Mouse (Mus musculus): ENCODE results near the gene Pllp. TPM values are rescaled to one million over a fixed set of nuclear protein-coding genes. Genes with fewer than 3 reads are reported as not detected.
A peak's percentile ranks its signal among the peaks of the same experiment; 100 is the strongest.

Pllp gene
- polyA plus RNA-seq, 1 experiment from 2014 or later = 0.27 TPM

- 91% methylated on average over 4 of the region's 4 CpGs for WGBS
- no peaks in the 10 kb centered on the region for H3K9me3 ChIP-seq
- no peak overlapping the region for H3K27ac ChIP-seq (replicated peaks)
- H3K27me3 ChIP-seq (replicated peaks; ENCODE audit: low read depth, poor library complexity, severe bottlenecking) = peaks cover 43% of the 10 kb centered on the region
- peaks cover 12% of the 10 kb centered on the region for H3K4me1 ChIP-seq
- H3K36me3 ChIP-seq (replicated peaks) = no peaks in the 10 kb centered on the region
- no peak overlapping the region for H3K4me3 ChIP-seq
- peak; percentile 3 for DNase-seq (ENCODE audit: low spot score)
Measured at GRCm38 (mm10) chr8:94700421-94700935, 4.4 kb upstream of the Pllp start.

GRCm38 (mm10) chr8:94699366-94699765, 3.3 kb upstream of the Pllp start:
- H3K27me3 ChIP-seq (replicated peaks; ENCODE audit: low read depth, poor library complexity, severe bottlenecking) = peaks cover 49% of the 10 kb centered on the region
- DNase-seq (ENCODE audit: low spot score) = peak; percentile 6
- H3K9me3 ChIP-seq = no peaks in the 10 kb centered on the region
- H3K36me3 ChIP-seq (replicated peaks) = no peaks in the 10 kb centered on the region
- peaks cover 20% of the 10 kb centered on the region for H3K4me1 ChIP-seq
- H3K27ac ChIP-seq (replicated peaks) = no peak overlapping the region
- WGBS = 70% methylated on average over 16 of the region's 16 CpGs
- H3K4me3 ChIP-seq = no peak overlapping the region

GRCm38 (mm10) chr8:94697956-94698355, 1.9 kb upstream of the Pllp start:
- Histone ChIP-seq H3K27ac (replicated peaks) (no peak overlapping the region), H3K4me3 (no peak overlapping the region), H3K9me3 (no peaks in the 10 kb centered on the region), H3K4me1 (peaks cover 20% of the 10 kb centered on the region), H3K27me3 (replicated peaks; ENCODE audit: low read depth, poor library complexity, severe bottlenecking) (peaks cover 63% of the 10 kb centered on the region), H3K36me3 (replicated peaks) (no peaks in the 10 kb centered on the region)
- WGBS = 79% methylated on average over 6 of the region's 6 CpGs
- peak; percentile 4 for DNase-seq (ENCODE audit: low spot score)

DNA sequence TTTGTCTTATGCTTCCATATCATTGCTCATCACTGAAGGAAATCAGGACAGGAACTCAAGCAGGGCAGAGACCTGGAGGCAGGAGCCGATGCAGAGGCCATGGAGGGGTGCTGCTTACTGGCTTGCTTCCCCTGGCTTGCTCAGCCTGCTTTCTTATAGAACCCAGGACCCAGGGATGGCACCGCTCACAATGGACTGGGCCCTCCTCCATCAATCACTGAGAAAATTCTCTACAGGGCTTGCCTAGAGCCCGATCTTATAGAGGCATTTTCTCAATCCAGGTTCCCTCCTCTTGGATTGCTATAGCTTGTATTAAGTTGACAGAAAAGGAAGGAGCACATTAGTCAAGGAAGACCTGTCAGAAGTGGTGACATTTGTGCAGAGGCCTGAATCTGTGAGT, 488 bp upstream of the Pllp start:
- DNase-seq (ENCODE audit: low spot score) = no peak

DNA sequence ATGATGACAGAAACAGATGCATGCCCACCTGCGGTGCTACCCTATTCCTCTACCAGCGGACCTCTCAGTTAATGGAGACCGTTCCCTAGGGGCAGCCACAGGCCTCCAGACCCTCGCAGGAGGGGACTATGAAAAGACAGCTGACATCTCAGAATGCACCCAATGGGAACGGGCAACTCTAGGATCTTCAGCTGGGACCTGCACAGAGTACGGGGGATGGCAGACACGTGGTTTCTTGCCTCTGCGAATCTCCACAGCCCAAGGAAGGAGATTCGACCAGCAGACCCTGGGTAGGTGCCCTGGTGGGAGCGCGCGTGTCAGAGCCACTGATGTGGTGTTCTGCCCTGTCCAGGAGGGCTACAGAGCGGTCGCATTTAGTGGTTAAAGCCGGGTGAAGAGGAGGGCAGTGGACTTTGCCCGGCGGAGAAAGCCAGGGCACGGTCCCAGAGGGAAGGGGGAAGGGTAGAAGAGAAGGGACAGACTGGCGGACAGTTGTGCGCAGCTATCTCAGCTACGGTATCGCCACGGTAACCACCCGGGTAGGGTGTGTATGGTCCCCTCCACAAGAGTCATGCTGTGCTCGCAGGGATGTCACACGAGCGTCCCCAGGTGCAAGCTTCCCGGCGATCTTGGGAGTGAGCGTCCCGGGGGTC, 611 bp downstream of the Pllp start:
- under 1% methylated on average over 31 of the region's 31 CpGs for WGBS
- DNase-seq (ENCODE audit: low spot score) = peak; percentile 40
- no peaks in the 10 kb centered on the region for H3K36me3 ChIP-seq (replicated peaks)
- no peaks in the 10 kb centered on the region for H3K9me3 ChIP-seq
- peaks cover 17% of the 10 kb centered on the region for H3K4me1 ChIP-seq
- peak overlapping the region; percentile 57 for H3K4me3 ChIP-seq
- H3K27ac ChIP-seq (replicated peaks) = no peak overlapping the region
- H3K27me3 ChIP-seq (replicated peaks; ENCODE audit: low read depth, poor library complexity, severe bottlenecking) = peaks cover 76% of the 10 kb centered on the region

More for the DNA sequence above, 488 bp upstream of the Pllp start:
- 63% methylated on average over 3 of the region's 3 CpGs for WGBS
- H3K36me3 ChIP-seq (replicated peaks) = no peaks in the 10 kb centered on the region
- peak overlapping the region; percentile 57; the same call in 1 of the 2 replicates for H3K4me3 ChIP-seq
- H3K9me3 ChIP-seq = no peaks in the 10 kb centered on the region
- H3K27ac ChIP-seq (replicated peaks) = no peak overlapping the region
- H3K4me1 ChIP-seq = peaks cover 17% of the 10 kb centered on the region
- H3K27me3 ChIP-seq (replicated peaks; ENCODE audit: low read depth, poor library complexity, severe bottlenecking) = peaks cover 76% of the 10 kb centered on the region

DNA sequence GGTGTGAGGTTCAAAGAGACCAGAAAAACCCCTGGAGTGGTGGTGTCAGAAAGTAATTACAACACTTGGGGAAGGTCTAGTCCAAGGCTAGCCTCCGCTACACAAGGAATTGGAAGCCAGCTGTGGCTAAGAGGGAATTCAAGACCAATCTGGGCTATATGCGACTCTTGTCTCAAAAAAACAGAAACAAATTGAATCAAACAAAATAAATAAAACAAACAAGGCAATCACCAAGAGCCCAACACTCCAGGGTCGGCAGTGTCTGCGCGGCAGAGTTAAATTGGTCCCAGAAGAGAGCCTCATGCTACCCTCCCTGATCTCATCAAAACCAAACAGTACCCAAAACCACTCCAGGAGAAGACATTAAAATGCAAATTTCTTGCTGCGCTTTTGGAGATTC, 1.4 kb downstream of the Pllp start:
- no peak for DNase-seq (ENCODE audit: low spot score)
- WGBS = 2% methylated on average over 6 of the region's 6 CpGs

GRCm38 (mm10) chr8:94685953-94686352, 10.1 kb downstream of the Pllp start:
- H3K9me3 ChIP-seq = no peaks in the 10 kb centered on the region
- DNase-seq (ENCODE audit: low spot score) = no peak
- no peaks in the 10 kb centered on the region for H3K27me3 ChIP-seq (replicated peaks; ENCODE audit: low read depth, poor library complexity, severe bottlenecking)
- no peaks in the 10 kb centered on the region for H3K4me1 ChIP-seq
- no peak overlapping the region for H3K4me3 ChIP-seq
- H3K36me3 ChIP-seq (replicated peaks) = no peaks in the 10 kb centered on the region
- no peak overlapping the region for H3K27ac ChIP-seq (replicated peaks)
- WGBS = 72% methylated on average over 9 of the region's 9 CpGs

More for the DNA sequence above, 1.4 kb downstream of the Pllp start:
- Histone ChIP-seq H3K36me3 (replicated peaks) (no peaks in the 10 kb centered on the region), H3K27me3 (replicated peaks; ENCODE audit: low read depth, poor library complexity, severe bottlenecking) (peaks cover 76% of the 10 kb centered on the region), H3K4me3 (0 out of 2 replicates have a peak overlapping the region, but pooled peaks have one; percentile 57), H3K9me3 (no peaks in the 10 kb centered on the region), H3K27ac (replicated peaks) (no peak overlapping the region), H3K4me1 (peaks cover 17% of the 10 kb centered on the region)

GRCm38 (mm10) chr8:94684287-94684686, 11.8 kb downstream of the Pllp start:
- Histone ChIP-seq H3K9me3 (0 out of 2 replicates have a peak, but pooled peaks cover 7% of the 10 kb centered on the region), H3K27ac (replicated peaks) (no peak overlapping the region), H3K27me3 (replicated peaks; ENCODE audit: low read depth, poor library complexity, severe bottlenecking) (no peaks in the 10 kb centered on the region), H3K4me3 (no peak overlapping the region), H3K36me3 (replicated peaks) (no peaks in the 10 kb centered on the region), H3K4me1 (no peaks in the 10 kb centered on the region)
- DNase-seq (ENCODE audit: low spot score) = no peak
- WGBS = 73% methylated on average over 4 of the region's 4 CpGs

- 80% methylated on average over 16 of the region's 16 CpGs for WGBS
- H3K4me1 ChIP-seq = peaks cover 4% of the 10 kb centered on the region
Measured at GRCm38 (mm10) chr8:94682732-94683524, 13.2 kb downstream of the Pllp start.

GRCm38 (mm10) chr8:94680414-94680813, 15.7 kb downstream of the Pllp start:
- Histone ChIP-seq H3K4me3 (no peak overlapping the region), H3K4me1 (peaks cover 9% of the 10 kb centered on the region), H3K36me3 (replicated peaks) (peaks cover 16% of the 10 kb centered on the region), H3K27ac (replicated peaks) (no peak overlapping the region), H3K27me3 (replicated peaks; ENCODE audit: low read depth, poor library complexity, severe bottlenecking) (no peaks in the 10 kb centered on the region), H3K9me3 (0 out of 2 replicates have a peak, but pooled peaks cover 7% of the 10 kb centered on the region)
- 90% methylated on average over 3 of the region's 3 CpGs for WGBS
- no peak for DNase-seq (ENCODE audit: low spot score)

More at GRCm38 (mm10) chr8:94682732-94683524, 13.2 kb downstream of the Pllp start:
- no peaks in the 10 kb centered on the region for H3K36me3 ChIP-seq (replicated peaks)
- no peak for DNase-seq (ENCODE audit: low spot score)
- no peaks in the 10 kb centered on the region for H3K27me3 ChIP-seq (replicated peaks; ENCODE audit: low read depth, poor library complexity, severe bottlenecking)
- H3K9me3 ChIP-seq = 0 out of 2 replicates have a peak, but pooled peaks cover 7% of the 10 kb centered on the region
- H3K27ac ChIP-seq (replicated peaks) = no peak overlapping the region; the same call in 1 of the 2 replicates
- H3K4me3 ChIP-seq = no peak overlapping the region

- 43% methylated on average over 9 of the region's 9 CpGs for WGBS
- Histone ChIP-seq H3K27me3 (replicated peaks; ENCODE audit: low read depth, poor library complexity, severe bottlenecking) (no peaks in the 10 kb centered on the region), H3K4me1 (peaks cover 12% of the 10 kb centered on the region), H3K27ac (replicated peaks) (peak overlapping the region; percentile 24; the same call in 1 of the 2 replicates), H3K4me3 (no peak overlapping the region), H3K36me3 (replicated peaks) (peaks cover 35% of the 10 kb centered on the region), H3K9me3 (0 out of 2 replicates have a peak, but pooled peaks cover 7% of the 10 kb centered on the region)
- DNase-seq (ENCODE audit: low spot score) = no peak
Measured at GRCm38 (mm10) chr8:94678582-94678981, 17.5 kb downstream of the Pllp start.

- Histone ChIP-seq H3K27ac (replicated peaks) (no peak overlapping the region), H3K36me3 (replicated peaks) (peaks cover 61% of the 10 kb centered on the region), H3K4me3 (no peak overlapping the region), H3K27me3 (replicated peaks; ENCODE audit: low read depth, poor library complexity, severe bottlenecking) (no peaks in the 10 kb centered on the region), H3K4me1 (peaks cover 12% of the 10 kb centered on the region), H3K9me3 (0 out of 2 replicates have a peak, but pooled peaks cover 7% of the 10 kb centered on the region)
- WGBS = 84% methylated on average over 6 of the region's 6 CpGs
- no peak for DNase-seq (ENCODE audit: low spot score)
Measured at GRCm38 (mm10) chr8:94675923-94676322, 20.2 kb downstream of the Pllp start.

Data from embryonic facial prominence, embryonic 10.5 days (tissue).